Mouse (Mus musculus) megakaryocyte progenitor cell, adult 5-6 weeks (primary cell): ENCODE measurements around the gene Olfr1461. TPM values are rescaled to one million over a fixed set of nuclear protein-coding genes. Genes with fewer than 3 reads are reported as not detected.

Source experiments
- ATAC-seq: replicated peaks from 2 replicates; pipeline ENCODE4 v1.8.0; 2016; ENCODE audit warnings: mild to moderate bottlenecking, moderate TSS enrichment, inconsistent platforms; ENCODE audit not compliant: poor library complexity
- total RNA-seq, 2 experiments: library from RNA; stranded (forward) in 1 of 2; stranded (reverse) in 1 of 2; fragments of 157-497, 149-512 nt in 1 of 2; fragments of 200-1000 nt in 1 of 2; gene quantifications; 2 replicates each; pipeline versions ENCODE4 v1.2.3 to v1.2.4; 2015 to 2017

The Olfr1461 gene
- not detected in 2 replicates for total RNA-seq (2015)
- total RNA-seq (2017), result not detected in 2 replicates

GRCm38 (mm10) chr19:13162700-13163099 lies at the start of gene Olfr1461:
Gene Olfr1461, plus strand, starts transcription at chr19:13163000.
- ATAC-seq, result no peak

GRCm38 (mm10) chr19:13149449-13149848 lies 13.4 kb upstream of the Olfr1461 start, which contains the start of gene Olfr1459:
Gene Olfr1459, minus strand, starts transcription at chr19:13149549.
- no peak for ATAC-seq

- no peak for ATAC-seq
Observed at GRCm38 (mm10) chr19:13185434-13185833, 22.6 kb downstream of the Olfr1461 start, which contains the start of gene Olfr1462. Gene Olfr1462, plus strand, starts transcription at chr19:13185734.

Other genes starting within 250 kb of the Olfr1461 start
- not detected in 2 replicates for gene Olfr1448, start 238.6 kb upstream of the Olfr1461 start, total RNA-seq (2015)
- not detected in 2 replicates for gene Olfr1448, start 238.6 kb upstream of the Olfr1461 start, total RNA-seq (2017)
- not detected in 2 replicates for gene Olfr1449, start 232.2 kb upstream of the Olfr1461 start, total RNA-seq (2015)
- gene Olfr1449, start 232.2 kb upstream of the Olfr1461 start, total RNA-seq (2017), result not detected in 2 replicates
- not detected in 2 replicates for gene Olfr1450, start 212.7 kb upstream of the Olfr1461 start, total RNA-seq (2015)
- not detected in 2 replicates for gene Olfr1450, start 212.7 kb upstream of the Olfr1461 start, total RNA-seq (2017)
- not detected in 2 replicates for gene Olfr1451, start 168.0 kb upstream of the Olfr1461 start, total RNA-seq (2015)
- gene Olfr1451, start 168.0 kb upstream of the Olfr1461 start, total RNA-seq (2017), result not detected in 2 replicates
- not detected in 2 replicates for gene Olfr1453, start 134.7 kb upstream of the Olfr1461 start, total RNA-seq (2015)
- not detected in 2 replicates for gene Olfr1453, start 134.7 kb upstream of the Olfr1461 start, total RNA-seq (2017)
- gene Olfr1454, start 102.4 kb upstream of the Olfr1461 start, total RNA-seq (2015), result not detected in 2 replicates
- gene Olfr1454, start 102.4 kb upstream of the Olfr1461 start, total RNA-seq (2017), result not detected in 2 replicates
- not detected in 2 replicates for gene Olfr1457, start 65.1 kb upstream of the Olfr1461 start, total RNA-seq (2015)
- gene Olfr1457, start 65.1 kb upstream of the Olfr1461 start, total RNA-seq (2017), result not detected in 2 replicates
- gene Olfr1458, start 56.2 kb upstream of the Olfr1461 start, total RNA-seq (2015), result not detected in 2 replicates
- gene Olfr1458, start 56.2 kb upstream of the Olfr1461 start, total RNA-seq (2017), result not detected in 2 replicates
- not detected in 2 replicates for gene Olfr1459, start 13.5 kb upstream of the Olfr1461 start, total RNA-seq (2015)
- gene Olfr1459, start 13.5 kb upstream of the Olfr1461 start, total RNA-seq (2017), result not detected in 2 replicates
- not detected in 2 replicates for gene Olfr1462, start 22.7 kb downstream of the Olfr1461 start, total RNA-seq (2015)
- not detected in 2 replicates for gene Olfr1462, start 22.7 kb downstream of the Olfr1461 start, total RNA-seq (2017)
- not detected in 2 replicates for gene Olfr1463, start 68.3 kb downstream of the Olfr1461 start, total RNA-seq (2015)
- not detected in 2 replicates for gene Olfr1463, start 68.3 kb downstream of the Olfr1461 start, total RNA-seq (2017)
- gene Olfr1465, start 152.5 kb downstream of the Olfr1461 start, total RNA-seq (2015), result not detected in 2 replicates
- gene Olfr1465, start 152.5 kb downstream of the Olfr1461 start, total RNA-seq (2017), result not detected in 2 replicates
- not detected in 2 replicates for gene Olfr1466, start 175.9 kb downstream of the Olfr1461 start, total RNA-seq (2015)
- gene Olfr1466, start 175.9 kb downstream of the Olfr1461 start, total RNA-seq (2017), result not detected in 2 replicates
- gene Olfr1467, start 199.2 kb downstream of the Olfr1461 start, total RNA-seq (2015), result not detected in 2 replicates
- gene Olfr1467, start 199.2 kb downstream of the Olfr1461 start, total RNA-seq (2017), result not detected in 2 replicates
- gene Olfr1469, start 244.8 kb downstream of the Olfr1461 start, total RNA-seq (2015), result not detected in 2 replicates
- gene Olfr1469, start 244.8 kb downstream of the Olfr1461 start, total RNA-seq (2017), result not detected in 2 replicates